Mouse (Mus musculus) megakaryocyte, embryonic 14.5 days (primary cell): ENCODE results near the gene Sh3pxd2a.

Experiments used
- FLI1 ChIP-seq: IDR thresholded peaks from 2 replicates; pipeline ENCODE4 v1.6.1; 2012; ENCODE audit warnings: low read length, inconsistent platforms, mixed read lengths
- GATA1 ChIP-seq: IDR thresholded peaks from 3 replicates; pipeline ENCODE4 v1.6.1; 2012; ENCODE audit warnings: mixed read lengths, low read length, inconsistent platforms, borderline replicate concordance

DNA sequence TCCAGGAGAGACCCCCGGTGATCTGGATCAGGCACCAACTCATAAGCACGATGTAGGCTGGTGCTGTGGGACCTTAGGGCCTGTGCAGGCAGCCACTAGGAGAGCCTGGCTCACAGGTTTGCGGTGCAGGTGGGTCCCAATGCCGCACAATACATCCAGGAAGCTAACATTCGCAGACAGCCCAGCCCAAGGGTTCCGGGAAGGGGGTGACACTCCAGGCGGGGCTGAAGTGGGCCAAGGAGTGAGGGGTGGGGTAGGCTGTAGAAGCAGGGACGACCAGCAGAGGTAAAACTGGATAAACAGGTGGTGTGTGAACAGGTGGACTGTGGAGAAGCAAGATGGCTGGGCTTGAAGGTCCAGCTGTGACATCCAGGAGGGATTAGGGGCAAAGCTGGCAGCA lies 115.2 kb downstream of the Sh3pxd2a start:
- TF ChIP-seq GATA1, result no peak
- TF ChIP-seq FLI1, result no peak
